Mouse (Mus musculus) brain, embryonic 14.5 days (tissue): ENCODE data around the gene Cdhr3.

Source experiments
- CTCF ChIP-seq: fragments of 200-500 bp; IDR thresholded peaks from 2 replicates; pipeline ENCODE4 v1.5.1; 2012; ENCODE audit warnings: inconsistent platforms, mild to moderate bottlenecking, moderate library complexity, borderline replicate concordance; ENCODE audit not compliant: insufficient read depth, insufficient read length; ENCODE audit errors: extremely low read depth
- POLR2A ChIP-seq: fragments of 200-500 bp; IDR thresholded peaks from 2 replicates; pipeline ENCODE4 v1.6.1; 2012; ENCODE audit warnings: mild to moderate bottlenecking, inconsistent platforms, borderline replicate concordance; ENCODE audit not compliant: poor library complexity, insufficient read depth, insufficient read length, severe bottlenecking; ENCODE audit errors: extremely low read depth

DNA sequence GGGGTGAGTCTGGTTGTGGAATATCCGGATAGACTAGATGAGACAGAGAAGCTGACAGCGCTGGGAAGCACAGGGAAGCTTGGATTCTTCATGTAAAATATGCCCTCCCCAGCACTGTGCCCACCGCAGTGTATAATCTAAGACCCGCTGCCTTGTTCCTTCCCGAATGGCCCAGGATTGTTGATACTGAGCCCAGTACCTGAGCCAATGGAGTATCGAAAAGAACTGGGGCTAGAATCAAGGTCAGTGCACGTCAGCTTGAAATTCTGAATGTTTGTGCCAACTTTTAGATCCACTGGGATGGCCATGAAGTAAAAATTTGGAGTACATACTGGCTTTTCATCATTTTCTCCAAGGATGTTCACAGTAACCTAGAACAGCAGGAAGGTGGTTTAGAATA is 46.2 kb downstream of the Cdhr3 start:
- TF ChIP-seq CTCF (no peak), POLR2A (no peak)
